Mouse (Mus musculus) liver, adult 2 months (tissue): ENCODE measurements around the gene Sh3pxd2a.

Experiments
- CTCF ChIP-seq: fragments of 200-500 bp; IDR thresholded peaks from 2 replicates; pipeline ENCODE4 v1.5.1; 2011; ENCODE audit warnings: low read depth, low read length, control low read depth
- POLR2A ChIP-seq: fragments of 200-500 bp; IDR thresholded peaks from 2 replicates; pipeline ENCODE4 v1.6.1; 2011; ENCODE audit warnings: low read length, control low read depth; ENCODE audit not compliant: insufficient read depth; ENCODE audit errors: extremely low read depth

DNA sequence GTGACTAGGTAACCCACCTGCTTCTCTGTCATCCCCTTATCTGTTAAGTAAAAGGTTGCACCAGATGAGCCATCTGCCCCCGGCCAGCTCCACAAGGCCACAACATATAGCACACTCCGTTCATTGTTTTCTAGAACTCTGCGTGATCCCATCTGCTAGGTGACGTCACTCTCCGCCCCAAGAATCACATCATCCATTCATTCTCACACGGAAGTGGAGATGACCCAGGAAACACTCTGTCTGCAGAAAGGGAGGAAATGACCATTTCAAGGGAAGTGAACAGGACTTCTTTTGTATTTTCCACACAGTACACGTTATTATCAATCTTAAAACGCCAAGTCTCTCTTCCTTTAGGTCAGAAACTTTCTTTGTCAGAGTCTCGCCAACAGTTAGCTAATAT is 2.8 kb downstream of the Sh3pxd2a start:
- TF ChIP-seq CTCF, result no peak
- no peak for TF ChIP-seq POLR2A
